Mouse (Mus musculus) CD8-positive naive resting alpha-beta T cell, adult 57 days (primary cell): Measurements from ENCODE around the gene Ttll12. TPM values are rescaled to one million over a fixed set of nuclear protein-coding genes. Genes with fewer than 3 reads are reported as not detected.

Source experiments
- total RNA-seq: library from RNA; stranded (reverse); gene quantifications from one replicate; pipeline ENCODE4 v1.2.4, GENCODE M21; 2023

Gene Ttll12
- total RNA-seq: 21.9 TPM

GRCm38 (mm10) chr15:83594513-83595363 is at the start of gene Ttll12:
Gene Ttll12, minus strand, starts transcription at chr15:83595157.

GRCm38 (mm10) chr15:83563327-83563856 is 31.6 kb downstream of the Ttll12 start, which contains the start of the genes Tspo and Mcat:
Gene Tspo, plus strand, starts transcription at chr15:83563592.
Gene Mcat, minus strand, starts transcription at chr15:83563787.

GRCm38 (mm10) chr15:83526424-83527091 is 68.4 kb downstream of the Ttll12 start, which contains the start of gene Bik:
Gene Bik, plus strand, starts transcription at chr15:83526862.

Other genes starting within 250 kb of the Ttll12 start
- gene Arfgap3, start 244.9 kb downstream of the Ttll12 start, total RNA-seq: 5.6 TPM
- gene Pacsin2, start 130.6 kb downstream of the Ttll12 start, total RNA-seq: 25.7 TPM
- gene Ttll1, start 84.3 kb downstream of the Ttll12 start, total RNA-seq: 7.5 TPM
- gene Bik, start 68.3 kb downstream of the Ttll12 start, total RNA-seq: 4.5 TPM
- gene Tspo, start 31.6 kb downstream of the Ttll12 start, total RNA-seq: 99.1 TPM
- 17.3 TPM for gene Mcat, start 31.4 kb downstream of the Ttll12 start, total RNA-seq
- gene Scube1, start 129.9 kb upstream of the Ttll12 start, total RNA-seq: not detected
- gene Mpped1, start 184.3 kb upstream of the Ttll12 start, total RNA-seq: not detected